Mouse (Mus musculus): ENCODE results near the gene Prss56. TPM values are rescaled to one million over a fixed set of nuclear protein-coding genes. Genes with fewer than 3 reads are reported as not detected.

The Prss56 gene
- not detected for total RNA-seq (2023)

GRCm38 (mm10) chr1:87183013-87183412 is at the start of gene Prss56:
Prss56 (plus strand) TSS chr1:87183313.

DNA sequence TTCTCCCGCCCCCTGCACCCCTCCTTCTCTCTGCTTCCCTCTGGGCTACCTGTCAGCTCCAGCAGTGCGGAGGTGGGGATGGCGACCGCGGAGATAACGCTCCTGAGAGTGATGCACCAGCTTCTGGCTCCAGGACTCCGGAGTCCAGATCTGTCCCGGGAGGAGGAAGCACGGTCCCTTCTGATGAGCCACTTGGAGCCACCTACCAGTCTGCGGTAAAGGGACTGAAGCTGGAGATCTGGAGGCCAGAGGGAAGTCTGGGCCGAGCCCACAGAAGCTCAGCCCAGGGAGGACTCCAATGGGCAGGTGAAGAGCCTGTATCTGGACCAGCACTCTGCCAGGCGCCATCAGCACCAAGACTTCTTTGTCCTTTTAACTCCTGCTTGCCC is 26.9 kb upstream of the Prss56 start, which contains the start of gene Ecel1:
Gene Ecel1 (minus strand): TSS at position 323 of the 389 bp plus-strand sequence.

DNA sequence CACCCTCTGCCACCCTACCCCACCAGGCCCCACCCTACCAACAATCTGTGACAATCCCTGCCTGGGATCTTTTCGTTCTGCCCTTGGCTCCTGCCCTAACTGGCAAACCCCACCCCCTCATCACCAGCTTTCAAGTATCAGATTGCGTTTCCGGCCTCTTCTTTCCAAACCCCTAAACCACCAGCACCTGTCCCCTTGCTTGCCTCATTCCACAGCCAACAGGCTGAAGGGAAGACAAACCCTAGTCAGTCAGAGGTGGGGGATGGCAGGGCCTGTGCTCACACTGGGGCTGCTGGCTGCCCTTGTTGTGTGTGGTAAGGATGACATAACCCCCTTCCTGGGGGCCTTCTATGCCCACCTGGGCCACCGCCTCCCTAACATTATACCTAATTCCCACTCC is 7.3 kb downstream of the Prss56 start, which contains the start of gene Chrnd:
Gene Chrnd (plus strand): TSS at position 179 of the 400 bp plus-strand sequence.

GRCm38 (mm10) chr1:87204465-87204864 is 21.4 kb downstream of the Prss56 start, which contains the start of gene Chrng:
Chrng (plus strand) TSS chr1:87204657.

DNA sequence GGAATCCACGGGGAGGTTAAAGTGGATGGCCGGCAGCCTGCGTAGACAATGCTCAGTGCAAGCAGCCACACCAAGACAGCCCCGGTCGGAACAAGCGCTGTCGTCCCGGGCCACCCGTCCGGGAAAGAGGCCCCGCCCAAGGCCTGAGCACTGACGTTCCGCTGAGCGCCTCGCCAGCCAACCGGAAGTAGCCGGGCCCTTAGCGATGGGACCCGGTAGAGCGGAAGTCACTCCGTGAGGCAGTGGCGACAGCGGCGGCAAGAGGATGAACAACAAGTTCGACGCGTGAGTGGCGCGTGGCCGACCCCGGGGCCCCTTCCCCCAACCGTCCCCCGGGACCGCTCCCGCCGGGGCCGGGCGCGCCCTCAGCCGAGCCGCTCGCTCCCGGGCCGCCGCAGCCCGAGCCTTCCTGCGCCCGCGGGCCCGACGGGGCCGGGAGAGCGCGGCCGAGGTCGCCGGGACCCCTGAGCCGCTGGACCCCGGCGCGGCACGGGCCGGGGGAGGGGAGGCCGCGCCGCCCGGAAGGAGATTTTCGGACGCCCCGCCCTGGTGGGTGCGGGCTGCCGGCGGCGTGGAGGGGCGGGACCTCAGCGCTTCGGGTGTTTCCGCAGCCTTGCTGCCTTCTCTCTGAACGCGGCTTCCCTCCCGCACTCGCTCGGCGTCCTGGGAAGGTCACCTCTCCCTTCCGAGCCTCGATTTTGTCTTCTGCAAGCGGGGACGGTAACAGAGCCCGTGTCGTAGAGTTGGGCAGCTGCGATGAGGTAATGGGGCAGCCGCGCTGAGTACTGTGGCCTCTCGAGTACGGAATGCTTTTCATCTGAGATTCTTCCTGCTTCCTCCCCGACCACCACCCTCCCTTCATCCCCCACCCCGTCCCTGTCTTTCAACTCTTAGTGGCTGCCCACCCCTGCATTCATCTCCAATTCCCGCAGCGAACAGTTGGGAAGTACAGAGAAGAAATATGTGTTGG is 30.9 kb downstream of the Prss56 start, which contains the start of gene Eif4e2:
Gene Eif4e2 (plus strand): TSS at position 180 of the 970 bp plus-strand sequence.

Other genes with a start within 250 kb of the Prss56 start
- not detected for gene Alppl2, start 93.4 kb upstream of the Prss56 start, total RNA-seq (2023)
- not detected for gene Alpi, start 81.7 kb upstream of the Prss56 start, total RNA-seq (2023)
- gene Akp3, start 58.3 kb upstream of the Prss56 start, total RNA-seq (2023): not detected
- gene Ecel1, start 26.8 kb upstream of the Prss56 start, total RNA-seq (2023): not detected
- not detected for gene Chrnd, start 7.3 kb downstream of the Prss56 start, total RNA-seq (2023)
- gene Chrng, start 21.3 kb downstream of the Prss56 start, total RNA-seq (2023): not detected
- 132 TPM for gene Eif4e2, start 30.6 kb downstream of the Prss56 start, total RNA-seq (2023)
- 1.3 TPM for gene Efhd1, start 81.0 kb downstream of the Prss56 start, total RNA-seq (2023)
- 127 TPM for gene Gigyf2, start 143.7 kb downstream of the Prss56 start, total RNA-seq (2023)
- gene Kcnj13, start 211.4 kb downstream of the Prss56 start, total RNA-seq (2023): not detected